Mouse (Mus musculus) embryonic facial prominence, embryonic 10.5 days (tissue): ENCODE results near the gene Sirt1. TPM values are rescaled to one million over a fixed set of nuclear protein-coding genes. Genes with fewer than 3 reads are reported as not detected.
A peak's percentile ranks its signal among the peaks of the same experiment; 100 is the strongest.

Experiments
- DNase-seq: peaks from one replicate; pipeline ENCODE4 v3.0.0-alpha.2; 2017; ENCODE audit warnings: low spot score
- H3K27ac ChIP-seq: fragments of 300-500 bp; sonication (generic); replicated peaks from 2 replicates; pipeline ENCODE4 v1.5.1; 2016; ENCODE audit warnings: mild to moderate bottlenecking
- H3K27me3 ChIP-seq: fragments of 300-500 bp; sonication (generic); replicated peaks from 2 replicates; pipeline ENCODE4 v1.6.1; 2016; ENCODE audit warnings: low read depth, mild to moderate bottlenecking; ENCODE audit not compliant: poor library complexity, severe bottlenecking
- H3K36me3 ChIP-seq: fragments of 300-500 bp; sonication (generic); replicated peaks from 2 replicates; pipeline ENCODE4 v1.6.1; 2016; ENCODE audit warnings: mild to moderate bottlenecking, moderate library complexity
- H3K4me1 ChIP-seq: fragments of 300-500 bp; sonication (generic); 2 replicates; pipeline ENCODE4 v1.6.1; 2016
- H3K4me3 ChIP-seq: fragments of 300-500 bp; sonication (generic); 2 replicates; pipeline ENCODE4 v1.5.1; 2016; ENCODE audit warnings: mild to moderate bottlenecking, moderate library complexity
- H3K9me3 ChIP-seq: fragments of 300-500 bp; sonication (generic); 2 replicates; pipeline ENCODE4 v1.6.1; 2016; ENCODE audit warnings: mild to moderate bottlenecking
- WGBS: fragments of 180-500 bp; shearing (Covaris S2); methylation state at CpG from one replicate; pipeline ENCODE4 v1.1.7; 2016; 5-methylcytosine and 5-hydroxymethylcytosine counted together
- polyA plus RNA-seq: library from polyadenylated mRNA; unstranded; fragments of >200 nt; fragmentation: Nextera tagmentation; extraction: Ambion mirVana; gene quantifications from 2 replicates; pipeline ENCODE4 v1.2.1, GENCODE M21; 2016

The Sirt1 gene
- polyA plus RNA-seq, 1 experiment from 2014 or later: 6.4 TPM

DNA sequence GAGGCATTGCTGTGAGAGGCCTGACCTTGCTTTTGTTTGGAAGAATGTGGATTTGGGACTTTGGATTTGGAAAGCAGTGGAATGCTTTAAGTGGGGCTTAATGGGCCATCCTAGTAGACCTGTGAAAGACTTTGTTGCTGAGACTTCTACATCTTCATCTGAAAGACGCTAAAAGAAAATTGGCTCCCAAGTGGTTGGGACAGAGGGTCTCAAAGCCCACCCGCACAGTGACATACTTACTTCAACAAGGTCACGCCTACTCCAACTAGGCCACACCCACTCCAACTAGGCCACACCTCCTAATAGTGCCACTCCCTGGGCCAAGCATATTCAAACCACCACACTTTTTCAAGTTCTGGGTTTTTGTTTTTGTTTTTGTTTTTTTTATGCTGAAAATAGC is 36.8 kb downstream of the Sirt1 start:
- Histone ChIP-seq H3K4me3 (no peak overlapping the region), H3K27ac (no peak overlapping the region), H3K36me3 (no peaks in the 10 kb centered on the region), H3K9me3 (no peaks in the 10 kb centered on the region), H3K27me3 (peaks cover 7% of the 10 kb centered on the region; the same call in 1 of the 2 replicates), H3K4me1 (peaks cover 9% of the 10 kb centered on the region; the same call in 1 of the 2 replicates)
- DNase-seq: no peak
- 93% methylated on average over 3 of the region's 3 CpGs for WGBS

GRCm38 (mm10) chr10:63341351-63341750 is 40.2 kb downstream of the Sirt1 start:
- Histone ChIP-seq H3K36me3 (0 out of 2 replicates have a peak, but pooled peaks cover under 1% of the 10 kb centered on the region), H3K9me3 (no peaks in the 10 kb centered on the region), H3K4me3 (no peak overlapping the region), H3K4me1 (peaks cover 18% of the 10 kb centered on the region), H3K27me3 (peaks cover 7% of the 10 kb centered on the region; the same call in 1 of the 2 replicates), H3K27ac (no peak overlapping the region)
- 87% methylated on average over 2 of the region's 2 CpGs for WGBS
- no peak for DNase-seq

DNA sequence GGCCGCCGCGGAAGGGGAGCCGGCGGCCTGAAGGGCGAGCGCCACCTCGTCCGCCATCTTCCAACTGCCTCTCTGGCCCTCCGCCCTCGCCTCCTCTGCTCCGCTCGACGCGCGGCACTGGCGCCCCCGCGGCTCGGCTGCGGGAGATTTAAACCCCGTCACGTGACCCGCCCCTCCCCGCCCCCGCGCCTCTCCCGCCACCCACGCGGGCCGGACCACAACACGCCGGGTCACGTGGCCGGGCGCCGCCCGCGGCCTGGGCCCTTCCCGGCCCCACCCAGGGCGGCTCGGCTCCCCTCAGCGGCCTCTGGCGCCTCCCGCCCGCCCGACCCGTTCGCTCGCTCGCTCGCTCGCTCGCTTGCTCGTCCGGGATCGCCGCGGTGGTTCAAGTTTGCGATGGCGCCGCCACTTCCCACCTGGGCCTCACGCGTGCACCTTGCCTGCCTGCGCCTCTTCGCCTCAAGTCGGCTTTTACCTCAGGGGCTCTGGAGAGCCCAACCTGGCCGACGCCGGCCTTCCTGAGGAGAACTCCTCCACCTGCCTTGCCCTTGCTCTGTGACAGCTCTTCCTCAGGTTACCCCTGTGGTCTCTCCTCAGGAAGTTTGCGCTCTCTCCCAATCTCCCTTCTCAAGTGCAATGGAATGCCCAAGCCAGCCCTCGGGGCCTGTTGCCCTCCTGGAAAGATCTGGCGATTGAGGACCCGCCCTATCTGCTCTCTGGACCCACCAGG is 42.4 kb downstream of the Sirt1 start:
- H3K27me3 ChIP-seq: peaks cover 7% of the 10 kb centered on the region; the same call in 1 of the 2 replicates
- peak overlapping the region; percentile 82 for H3K4me3 ChIP-seq
- under 1% methylated on average over 73 of the region's 74 CpGs for WGBS
- H3K9me3 ChIP-seq: no peaks in the 10 kb centered on the region
- peaks cover 21% of the 10 kb centered on the region for H3K4me1 ChIP-seq
- peaks cover 24% of the 10 kb centered on the region for H3K36me3 ChIP-seq
- peak overlapping the region; percentile 96 for H3K27ac ChIP-seq
- DNase-seq: peak; percentile 95

DNA sequence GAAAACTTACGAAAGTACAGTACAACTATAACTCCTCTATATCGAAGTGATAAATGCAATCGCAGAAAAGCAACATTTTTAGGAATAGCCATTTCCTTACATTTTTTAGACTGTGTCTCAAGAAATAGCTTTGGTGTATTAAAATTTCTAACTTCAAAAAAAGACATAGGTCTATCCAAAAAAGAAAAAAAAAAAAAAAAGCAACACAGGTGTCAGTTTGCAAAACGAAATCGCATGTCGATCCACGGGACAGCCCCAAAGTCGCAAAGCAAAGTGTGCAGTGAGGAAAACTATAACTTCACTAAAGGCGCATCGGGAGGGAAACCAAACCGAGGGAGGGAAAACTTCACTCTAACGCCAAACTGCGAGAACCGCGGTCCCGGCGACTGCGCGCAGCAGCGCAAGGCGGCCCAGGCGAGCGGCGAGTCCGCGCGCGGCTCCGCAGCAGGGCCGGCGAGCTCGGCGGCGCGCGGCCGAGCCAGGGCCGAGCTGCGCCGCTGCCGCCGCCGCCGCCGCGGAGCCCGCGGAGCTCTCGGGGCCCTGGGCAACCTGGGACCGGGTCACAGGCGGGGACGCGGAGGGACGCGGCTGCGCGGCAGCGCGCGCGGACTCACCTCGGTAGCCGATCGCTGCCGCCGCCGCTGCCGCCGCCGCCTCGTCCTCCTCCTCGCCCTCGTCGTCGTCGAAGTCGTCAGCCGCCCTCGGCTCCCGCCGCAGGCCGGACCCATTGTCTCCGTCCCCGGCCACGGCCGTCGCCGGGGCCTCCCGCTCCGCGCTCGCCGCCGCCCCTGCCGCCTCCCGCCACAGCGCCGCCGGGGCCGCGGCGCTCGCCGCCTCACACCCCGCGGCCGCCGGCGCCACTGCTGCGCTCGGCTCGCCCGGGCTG is 43.3 kb downstream of the Sirt1 start:
- peak overlapping the region; percentile 96 for H3K27ac ChIP-seq
- peak overlapping the region; percentile 82 for H3K4me3 ChIP-seq
- H3K36me3 ChIP-seq: peaks cover 33% of the 10 kb centered on the region
- DNase-seq: peak; percentile 78
- whole genome bisulfite sequencing: 5% methylated on average over 113 of the region's 113 CpGs
- peaks cover 21% of the 10 kb centered on the region for H3K4me1 ChIP-seq
- H3K9me3 ChIP-seq: no peaks in the 10 kb centered on the region
- peaks cover 7% of the 10 kb centered on the region; the same call in 1 of the 2 replicates for H3K27me3 ChIP-seq

- no peak overlapping the region for H3K27ac ChIP-seq
- H3K4me3 ChIP-seq: peak overlapping the region; percentile 82
- peaks cover 21% of the 10 kb centered on the region for H3K4me1 ChIP-seq
- peaks cover 41% of the 10 kb centered on the region for H3K36me3 ChIP-seq
- 32% methylated on average over 5 of the region's 5 CpGs for WGBS
- no peaks in the 10 kb centered on the region for H3K9me3 ChIP-seq
- peaks cover 7% of the 10 kb centered on the region; the same call in 1 of the 2 replicates for H3K27me3 ChIP-seq
- no peak for DNase-seq
Measured at GRCm38 (mm10) chr10:63337326-63337725, 44.2 kb downstream of the Sirt1 start.

GRCm38 (mm10) chr10:63336901-63337300 is 44.6 kb downstream of the Sirt1 start:
- peak; percentile 21 for DNase-seq
- H3K27me3 ChIP-seq: peaks cover 7% of the 10 kb centered on the region; the same call in 1 of the 2 replicates
- H3K4me1 ChIP-seq: peaks cover 21% of the 10 kb centered on the region
- 63% methylated on average over 13 of the region's 13 CpGs for WGBS
- no peak overlapping the region for H3K27ac ChIP-seq
- no peaks in the 10 kb centered on the region for H3K9me3 ChIP-seq
- peak overlapping the region; percentile 82 for H3K4me3 ChIP-seq
- peaks cover 44% of the 10 kb centered on the region for H3K36me3 ChIP-seq

- WGBS: 96% methylated on average over 1 of the region's 1 CpGs
- DNase-seq: no peak
- Histone ChIP-seq H3K9me3 (no peaks in the 10 kb centered on the region), H3K27me3 (no peaks in the 10 kb centered on the region), H3K4me3 (no peak overlapping the region), H3K4me1 (no peaks in the 10 kb centered on the region), H3K27ac (no peak overlapping the region), H3K36me3 (peaks cover 98% of the 10 kb centered on the region)
Measured at GRCm38 (mm10) chr10:63327091-63327490, 54.4 kb downstream of the Sirt1 start.

DNA sequence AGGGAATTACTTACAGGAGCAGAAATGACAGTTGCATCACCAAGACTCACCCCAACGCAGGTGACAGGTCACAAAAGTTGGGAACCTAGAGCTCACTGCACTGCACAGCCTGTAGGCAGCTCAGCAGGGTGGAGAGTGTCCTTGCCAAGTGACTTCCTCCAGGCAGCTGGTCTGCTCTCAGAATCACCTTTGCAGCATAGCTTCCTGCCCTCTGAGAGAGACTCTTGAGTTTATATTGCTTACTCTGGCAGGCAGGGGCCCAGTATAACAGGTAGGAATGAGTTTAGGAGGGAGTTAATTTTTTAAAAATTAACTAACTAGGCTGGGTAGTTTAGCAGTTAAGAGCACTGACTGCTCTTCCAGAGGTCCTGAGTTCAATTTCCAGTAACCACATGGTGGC is 67.8 kb downstream of the Sirt1 start:
- Histone ChIP-seq H3K36me3 (peaks cover 92% of the 10 kb centered on the region), H3K4me1 (no peaks in the 10 kb centered on the region), H3K27me3 (no peaks in the 10 kb centered on the region), H3K9me3 (no peaks in the 10 kb centered on the region), H3K4me3 (no peak overlapping the region), H3K27ac (no peak overlapping the region)
- 89% methylated on average over 1 of the region's 1 CpGs for WGBS
- DNase-seq: no peak

GRCm38 (mm10) chr10:63308582-63309366 is 72.7 kb downstream of the Sirt1 start:
- peaks cover 89% of the 10 kb centered on the region for H3K36me3 ChIP-seq
- no peak overlapping the region for H3K4me3 ChIP-seq
- H3K9me3 ChIP-seq: no peaks in the 10 kb centered on the region
- WGBS: 42% methylated on average over 10 of the region's 10 CpGs
- no peaks in the 10 kb centered on the region for H3K4me1 ChIP-seq
- H3K27me3 ChIP-seq: no peaks in the 10 kb centered on the region
- DNase-seq: peak; percentile 81
- H3K27ac ChIP-seq: no peak overlapping the region

GRCm38 (mm10) chr10:63302356-63302755 is 79.1 kb downstream of the Sirt1 start:
- peaks cover 87% of the 10 kb centered on the region for H3K36me3 ChIP-seq
- 95% methylated on average over 2 of the region's 2 CpGs for WGBS
- no peaks in the 10 kb centered on the region for H3K9me3 ChIP-seq
- H3K4me1 ChIP-seq: no peaks in the 10 kb centered on the region
- H3K4me3 ChIP-seq: no peak overlapping the region
- H3K27ac ChIP-seq: no peak overlapping the region
- DNase-seq: no peak
- no peaks in the 10 kb centered on the region for H3K27me3 ChIP-seq

DNA sequence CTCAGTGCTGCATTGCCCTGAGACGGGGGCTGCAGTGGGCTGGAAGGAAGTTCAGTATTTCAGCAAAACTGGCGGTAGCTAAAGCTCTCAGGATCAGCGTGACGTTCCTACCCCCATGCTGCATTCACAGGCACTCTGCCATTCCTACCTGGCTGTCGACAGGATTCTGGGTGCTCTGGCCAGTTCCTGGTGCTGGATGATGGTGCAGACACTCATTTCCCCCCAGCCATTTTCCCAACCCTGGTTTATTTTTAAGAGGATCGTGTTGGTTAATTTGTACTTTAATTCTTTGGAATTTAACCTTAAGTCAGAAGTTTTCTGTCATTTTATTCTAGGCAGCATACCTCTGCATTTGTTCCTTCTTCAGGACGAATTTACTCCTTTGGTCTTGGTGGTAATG is 98.7 kb downstream of the Sirt1 start:
- DNase-seq: no peak
- Histone ChIP-seq H3K36me3 (peaks cover 85% of the 10 kb centered on the region), H3K9me3 (no peaks in the 10 kb centered on the region), H3K27me3 (no peaks in the 10 kb centered on the region), H3K4me1 (no peaks in the 10 kb centered on the region), H3K4me3 (no peak overlapping the region), H3K27ac (no peak overlapping the region)
- WGBS: 89% methylated on average over 7 of the region's 7 CpGs

DNA sequence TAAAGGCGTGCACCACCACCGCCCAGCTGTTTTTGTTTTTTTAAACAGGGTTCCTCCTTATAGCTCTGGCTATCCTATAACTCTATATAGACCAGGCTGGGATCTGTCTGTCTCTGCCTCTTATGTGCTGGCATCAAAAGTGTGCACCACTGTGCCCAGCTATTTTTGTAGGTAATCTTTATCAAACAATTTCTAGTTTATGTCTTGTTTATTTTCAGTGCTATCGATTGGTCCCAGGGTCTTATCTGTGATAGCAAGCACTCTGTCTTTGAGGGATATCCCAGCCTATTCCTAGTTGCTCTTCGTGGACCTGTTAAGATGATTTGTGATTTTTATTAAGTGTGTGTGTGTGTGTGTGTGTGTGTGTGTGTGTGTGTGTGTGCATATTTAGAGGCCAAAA is 99.1 kb downstream of the Sirt1 start:
- 92% methylated on average over 4 of the region's 4 CpGs for WGBS
- H3K36me3 ChIP-seq: peaks cover 85% of the 10 kb centered on the region
- H3K9me3 ChIP-seq: no peaks in the 10 kb centered on the region
- no peaks in the 10 kb centered on the region for H3K4me1 ChIP-seq
- no peak for DNase-seq
- H3K4me3 ChIP-seq: no peak overlapping the region
- no peaks in the 10 kb centered on the region for H3K27me3 ChIP-seq
- no peak overlapping the region for H3K27ac ChIP-seq
